Comparison of ENCODE assay signal across 9 mouse cellular contexts in genomic region chr10:117363106-117363505, GRCm38 (mm10). TPM values are rescaled to one million over a fixed set of nuclear protein-coding genes. Genes with fewer than 3 reads are reported as not detected.
A peak's percentile ranks its signal among the peaks of the same experiment; 100 is the strongest.
DNase-seq lines count a peak whose midpoint lies in the region; ATAC-seq and TF ChIP-seq lines count a peak whose summit lies in the region.
"Had no signal": no experiment of that assay in that cellular context is flagged by ENCODE, and none has a peak within 500 bp of the region (broad histone marks: within the 10 kb centered on the region; RNA-seq: fewer than 3 reads in every experiment).

No protein-coding gene starts in this region.

- WGBS in liver, embryonic 12.5 days (ENCODE audit: insufficient replicate concordance) = 27% methylated on average over 3 of the region's 3 CpGs
- WGBS in cerebellum, adult 2 months = 14% methylated on average over 3 of the region's 3 CpGs
- WGBS in intestine, embryonic 16.5 days = 36% methylated on average over 3 of the region's 3 CpGs

- POLR2A ChIA-PET in Patski (lab: Charles Lee) = no interaction called here

- no peak overlapping the region for H3K9ac ChIP-seq in liver, embryonic 12.5 days
- H3K9ac ChIP-seq in intestine, embryonic 16.5 days (ENCODE audit: low read depth, low read length) = no peak overlapping the region
- H3K9ac ChIP-seq: hindbrain, embryonic 15.5 days had no signal

- H3K4me3 ChIP-seq in liver, embryonic 12.5 days = no peak overlapping the region
- no peak overlapping the region for H3K4me3 ChIP-seq in cerebellum, adult 2 months (replicated peaks; ENCODE audit: insufficient read depth, low read depth, low read length)
- H3K4me3 ChIP-seq in intestine, embryonic 16.5 days (ENCODE audit: low read length) = no peak overlapping the region
- H3K4me3 ChIP-seq: hindbrain, embryonic 15.5 days had no signal

- H3K9me3 ChIP-seq in liver, embryonic 12.5 days (replicated peaks) = no peaks in the 10 kb centered on the region
- no peaks in the 10 kb centered on the region for H3K9me3 ChIP-seq in intestine, embryonic 16.5 days (ENCODE audit: control insufficient read depth, low read length)
- H3K9me3 ChIP-seq: hindbrain, embryonic 15.5 days had no signal

- peak; percentile 86 for TF ChIP-seq CTCF in Patski (IDR thresholded peaks at IDR 0.05)
- peak; percentile 75 for TF ChIP-seq CTCF in cerebellum, adult 2 months (IDR thresholded peaks at IDR 0.05; ENCODE audit: borderline replicate concordance, insufficient read depth, low read depth, low read length)

- no peak overlapping the region for H3K4me2 ChIP-seq in liver, embryonic 12.5 days
- no peak overlapping the region for H3K4me2 ChIP-seq in intestine, embryonic 16.5 days (ENCODE audit: low read depth, low read length)
- H3K4me2 ChIP-seq: hindbrain, embryonic 15.5 days had no signal

- no peaks in the 10 kb centered on the region for H3K4me1 ChIP-seq in liver, embryonic 12.5 days
- H3K4me1 ChIP-seq in cerebellum, adult 2 months (ENCODE audit: control insufficient read depth, insufficient read depth, low read length) = no peaks in the 10 kb centered on the region
- no peaks in the 10 kb centered on the region for H3K4me1 ChIP-seq in intestine, embryonic 16.5 days (ENCODE audit: control insufficient read depth, insufficient read depth, low read length)
- H3K4me1 ChIP-seq: hindbrain, embryonic 15.5 days had no signal

- H3K27ac ChIP-seq in liver, embryonic 12.5 days = no peak overlapping the region
- H3K27ac ChIP-seq in cerebellum, adult 2 months (ENCODE audit: insufficient read depth, low read length) = no peak overlapping the region
- no peak overlapping the region for H3K27ac ChIP-seq in intestine, embryonic 16.5 days (ENCODE audit: low read length)
- H3K27ac ChIP-seq: hindbrain, embryonic 15.5 days had no signal

- CTCF ChIA-PET in Patski (lab: Charles Lee) = no interaction called here

- H3K27me3 ChIP-seq in liver, embryonic 12.5 days (replicated peaks) = no peaks in the 10 kb centered on the region
- no peaks in the 10 kb centered on the region for H3K27me3 ChIP-seq in Patski
- no peaks in the 10 kb centered on the region for H3K27me3 ChIP-seq in cerebellum, adult 2 months (ENCODE audit: control insufficient read depth, insufficient read depth, low read length)
- H3K27me3 ChIP-seq in intestine, embryonic 16.5 days (replicated peaks; ENCODE audit: control insufficient read depth, insufficient read depth, low read length) = no peaks in the 10 kb centered on the region
- H3K27me3 ChIP-seq: hindbrain, embryonic 15.5 days had no signal

- ATAC-seq in liver, embryonic 12.5 days = no peak
- ATAC-seq in Patski = no peak
- ATAC-seq in intestine, embryonic 16.5 days = no peak

- DNase-seq in liver (peak; percentile 69), Patski (ENCODE audit: low read depth, low spot score) (no peak)
- peak; percentile 38 to 49 for DNase-seq in cerebellum, adult 2 months
- DNase-seq in heart, adult 8-10 months (ENCODE audit: low spot score) = peak; percentile 49
- DNase-seq in lung, postnatal 10 days = peak; percentile 76
- DNase-seq in spleen, postnatal 10 days (ENCODE audit: low spot score in 2 of 2) = peak; percentile 55 to 83

- in situ Hi-C loops in Patski (cut with MboI; ENCODE audit: low pct_unique_long_range_greater_than_20kb) = no loop called here

- no peak for TF ChIP-seq POLR2A in cerebellum, adult 2 months (IDR thresholded peaks at IDR 0.05; ENCODE audit: borderline replicate concordance, insufficient read depth, low read length)

- H3K36me3 ChIP-seq in liver, embryonic 12.5 days = peaks cover 86% of the 10 kb centered on the region
- peaks cover 6% of the 10 kb centered on the region for H3K36me3 ChIP-seq in intestine, embryonic 16.5 days (ENCODE audit: control insufficient read depth, insufficient read depth, low read length)

RNA-seq across cellular contexts. Expression of gene Cpsf6, which starts 16.7 kb away (rescaled TPM):
- 92.5 and 96.8 TPM in 2 replicates for polyA plus RNA-seq in liver, embryonic 12.5 days (2016; fragmentation: Nextera tagmentation; extraction: Ambion mirVana)
- 75.0 TPM for polyA plus RNA-seq in Patski (2021)
- polyA plus RNA-seq in cerebellum, adult 2 months (2012; rRNA removed) = 64.0 and 68.4 TPM in 2 replicates
- 10 to 100 TPM; 27.3 to 31.2 (median 30.1) TPM for total RNA-seq in heart, adult 8-10 months (2022)
- 105 and 110 TPM in 2 replicates for polyA plus RNA-seq in intestine, embryonic 16.5 days (2015; fragmentation: Nextera tagmentation; extraction: Ambion mirVana)
